Comparison of ENCODE assay signal across 12 mouse cellular contexts in genomic region chr7:127342332-127342731, GRCm38 (mm10). TPM values are rescaled to one million over a fixed set of nuclear protein-coding genes. Genes with fewer than 3 reads are reported as not detected.
DNase-seq lines count a peak whose midpoint lies in the region; ATAC-seq and TF ChIP-seq lines count a peak whose summit lies in the region.
"Had no signal": no experiment of that assay in that cellular context is flagged by ENCODE, and none has a peak within 500 bp of the region (broad histone marks: within the 10 kb centered on the region; RNA-seq: fewer than 3 reads in every experiment).

No protein-coding gene starts in this region.

- H3K36me3 ChIP-seq in liver, postnatal 0 days (replicated peaks; ENCODE audit: insufficient read depth, low read length), result no peaks in the 10 kb centered on the region
- peaks cover 6% of the 10 kb centered on the region for H3K36me3 ChIP-seq in liver, embryonic 11.5 days (ENCODE audit: control insufficient read depth, insufficient read depth, low read length)
- 0 out of 4 replicates have a peak, but pooled peaks cover 0 to 3% of the 10 kb centered on the region in 2 experiments for H3K36me3 ChIP-seq in MEL (ENCODE audit: control insufficient read depth in 1 of 2, insufficient read depth in 2 of 2, low read length in 2 of 2)

- no peak for ATAC-seq in liver, postnatal 0 days
- ATAC-seq in liver, embryonic 11.5 days (replicated peaks; ENCODE audit: low FRiP score), result no peak

- TF ChIP-seq RAD21 in MEL (IDR thresholded peaks at IDR 0.05; ENCODE audit: low read depth, low read length), result peak; percentile 66

- no peak overlapping the region for H3K27ac ChIP-seq in liver, postnatal 0 days (ENCODE audit: low read depth)
- H3K27ac ChIP-seq in liver, embryonic 11.5 days (ENCODE audit: low read depth, low read length), result no peak overlapping the region
- H3K27ac ChIP-seq in MEL (ENCODE audit: control insufficient read depth, low read depth, low read length), result no peak overlapping the region
- H3K27ac ChIP-seq: hindbrain, embryonic 13.5 days; liver, embryonic 13.5 days; neural tube, embryonic 13.5 days had no signal

- no peaks in the 10 kb centered on the region for H3K9me3 ChIP-seq in liver, postnatal 0 days (ENCODE audit: low read length)
- no peaks in the 10 kb centered on the region for H3K9me3 ChIP-seq in liver, embryonic 11.5 days (ENCODE audit: control insufficient read depth, low read length)
- H3K9me3 ChIP-seq in MEL (replicated peaks; ENCODE audit: insufficient read depth, low read length), result no peaks in the 10 kb centered on the region
- H3K9me3 ChIP-seq: hindbrain, embryonic 13.5 days; liver, embryonic 13.5 days; neural tube, embryonic 13.5 days had no signal

- no peak for TF ChIP-seq EP300 in liver, postnatal 0 days (IDR thresholded peaks at IDR 0.05; ENCODE audit: low read depth)
- TF ChIP-seq EP300 in MEL (IDR thresholded peaks at IDR 0.05; ENCODE audit: low read depth in 1 of 2, low read length in 2 of 2), result no peak; a peak in 1 of 4 replicates

- H3K79me2 ChIP-seq in MEL (ENCODE audit: control insufficient read depth, insufficient read depth, low read length, poor library complexity), result peaks cover 5% of the 10 kb centered on the region; the same call in 1 of the 2 replicates

- H3K4me2 ChIP-seq in liver, postnatal 0 days (ENCODE audit: low read depth, low read length), result no peak overlapping the region
- no peak overlapping the region for H3K4me2 ChIP-seq in liver, embryonic 11.5 days
- H3K4me2 ChIP-seq: hindbrain, embryonic 13.5 days; liver, embryonic 13.5 days; neural tube, embryonic 13.5 days had no signal

- TF ChIP-seq POLR2A in MEL (IDR thresholded peaks at IDR 0.05; ENCODE audit: control insufficient read depth in 1 of 2, insufficient read depth in 1 of 2, low read depth in 1 of 2, low read length in 2 of 2, poor library complexity in 1 of 2), result no peak

- peak; percentile 10 for DNase-seq in embryo, embryonic 10.5 days (ENCODE audit: low spot score)
- no peak for DNase-seq in embryo, embryonic 9.5 days (ENCODE audit: extremely low spot score)
- no peak for DNase-seq in liver, postnatal 0 days
- no peak for DNase-seq in liver, embryonic 11.5 days (ENCODE audit: low spot score)
- peak; percentile 64 for DNase-seq in MEL (ENCODE audit: low read depth, low spot score)
- peak; percentile 29 to 45 for DNase-seq in kidney, postnatal 36 days
- no peak for DNase-seq in urinary bladder, adult 18-20 months (ENCODE audit: low spot score in 2 of 2)
- no peak for DNase-seq in right cerebral cortex, postnatal 25 days
- DNase-seq: cerebellum, adult 11 months; liver, embryonic 13.5 days had no signal

- no peaks in the 10 kb centered on the region for H3K27me3 ChIP-seq in liver, postnatal 0 days (ENCODE audit: insufficient read depth, low read length)
- no peaks in the 10 kb centered on the region for H3K27me3 ChIP-seq in liver, embryonic 11.5 days (replicated peaks; ENCODE audit: control insufficient read depth, insufficient read depth, low read length)
- no peaks in the 10 kb centered on the region for H3K27me3 ChIP-seq in MEL (ENCODE audit: control insufficient read depth in 1 of 2, insufficient read depth in 2 of 2, low read length in 2 of 2)
- H3K27me3 ChIP-seq: hindbrain, embryonic 13.5 days; liver, embryonic 13.5 days; neural tube, embryonic 13.5 days had no signal

- WGBS in liver, postnatal 0 days (ENCODE audit: insufficient replicate concordance), result 58% methylated on average over 4 of the region's 4 CpGs
- WGBS in liver, embryonic 11.5 days, result 58% methylated on average over 4 of the region's 4 CpGs

- H3K4me1 ChIP-seq in liver, postnatal 0 days (ENCODE audit: insufficient read depth), result peaks cover 13% of the 10 kb centered on the region; the same call in 1 of the 2 replicates
- H3K4me1 ChIP-seq in liver, embryonic 11.5 days (replicated peaks; ENCODE audit: control insufficient read depth, insufficient read depth, low read length), result peaks cover 23% of the 10 kb centered on the region
- H3K4me1 ChIP-seq in MEL (ENCODE audit: control insufficient read depth in 1 of 2, insufficient read depth in 2 of 2, low read length in 2 of 2), result peaks cover 5 to 9% of the 10 kb centered on the region in 2 experiments; a peak in 3 of 4 replicates

- no peak overlapping the region for H3K9ac ChIP-seq in liver, postnatal 0 days (replicated peaks)
- H3K9ac ChIP-seq in liver, embryonic 11.5 days (ENCODE audit: low read depth, low read length), result no peak overlapping the region
- no peak overlapping the region for H3K9ac ChIP-seq in MEL (ENCODE audit: control insufficient read depth, low read depth, low read length, poor library complexity, severe bottlenecking)
- H3K9ac ChIP-seq: liver, embryonic 13.5 days; neural tube, embryonic 13.5 days had no signal

- peak; percentile 62 for TF ChIP-seq CTCF in liver, postnatal 0 days (IDR thresholded peaks at IDR 0.05; ENCODE audit: low read depth)
- TF ChIP-seq CTCF in MEL (IDR thresholded peaks at IDR 0.05 in 2 of 3, conservative IDR thresholded peaks at IDR 0.05 in 1 of 3; ENCODE audit: control insufficient read depth in 1 of 3, insufficient read depth in 1 of 3, low read depth in 2 of 3, low read length in 3 of 3, poor library complexity in 1 of 3, severe bottlenecking in 1 of 3), result peak; percentile 22 to 72 (median 47)

- H3K4me3 ChIP-seq in liver, postnatal 0 days (ENCODE audit: low read depth, low read length), result no peak overlapping the region
- H3K4me3 ChIP-seq in liver, embryonic 11.5 days (ENCODE audit: low read depth, low read length), result no peak overlapping the region
- H3K4me3 ChIP-seq in MEL (ENCODE audit: control insufficient read depth in 1 of 2, insufficient read depth in 1 of 2, low read depth in 2 of 2, low read length in 2 of 2), result no peak overlapping the region
- H3K4me3 ChIP-seq: hindbrain, embryonic 13.5 days; liver, embryonic 13.5 days; neural tube, embryonic 13.5 days had no signal

TF ChIP-seq in MEL, 35 proteins besides CTCF, POLR2A, EP300 and RAD21:
- TF ChIP-seq MAX (IDR thresholded peaks at IDR 0.05; ENCODE audit: low read length) (peak; percentile 58), MEF2A (IDR thresholded peaks at IDR 0.05; ENCODE audit: extremely low read depth, insufficient replicate concordance, low read depth, low read length, poor library complexity, severe bottlenecking) (no peak), SIN3A (IDR thresholded peaks at IDR 0.05; ENCODE audit: low read length) (peak; percentile 42), MAZ (IDR thresholded peaks at IDR 0.05; ENCODE audit: low read depth, low read length) (no peak), MYC (IDR thresholded peaks at IDR 0.05; ENCODE audit: low read depth, low read length) (no peak), SMC3 (IDR thresholded peaks at IDR 0.05; ENCODE audit: low read depth, low read length) (peak; percentile 57), TCF12 (IDR thresholded peaks at IDR 0.05; ENCODE audit: low read depth, low read length) (no peak), MXI1 (IDR thresholded peaks at IDR 0.05; ENCODE audit: low read depth, low read length) (0 out of 2 replicates have a peak, but pooled peaks have one; percentile 33), ZC3H11A (IDR thresholded peaks at IDR 0.05; ENCODE audit: low read depth, low read length) (0 out of 2 replicates have a peak, but pooled peaks have one; percentile 16), GATA1 (IDR thresholded peaks at IDR 0.05; ENCODE audit: low read depth, low read length) (no peak), RCOR1 (IDR thresholded peaks at IDR 0.05; ENCODE audit: low read depth, low read length) (no peak), POLR2AphosphoS2 (IDR thresholded peaks at IDR 0.05; ENCODE audit: low read length) (no peak), HCFC1 (IDR thresholded peaks at IDR 0.05; ENCODE audit: low read depth, low read length) (no peak), JUND (IDR thresholded peaks at IDR 0.05; ENCODE audit: low read depth, low read length) (no peak), ELF1 (IDR thresholded peaks at IDR 0.05; ENCODE audit: low read depth, low read length) (no peak)
TF ChIP-seq in MEL: peak in this region for 5.

RNA-seq across cellular contexts. Expression of gene Zfp768, which starts 3.1 kb away (rescaled TPM):
- polyA plus RNA-seq in liver, postnatal 0 days (2015; fragmentation: Nextera tagmentation; extraction: Ambion mirVana), result 4.8 and 6.4 TPM in 2 replicates
- 3.4 and 3.6 TPM in 2 replicates for polyA plus RNA-seq in liver, embryonic 11.5 days (2014; fragmentation: Nextera tagmentation; extraction: Ambion mirVana)
- 4.3 and 5.4 TPM in 2 replicates for total RNA-seq in MEL (2012; rRNA removed)
- 10 to 100 TPM in 1 of 2 experiments, not detected in 1; 12.0 TPM for polyA plus RNA-seq in MEL (2012; ENCODE audit: insufficient read depth in 1 of 2, insufficient read length in 2 of 2, low read depth in 1 of 2, low replicate concordance in 2 of 2, missing spikeins in 1 of 2)

RNA-seq across cellular contexts. Expression of gene Zfp747, which starts 33.5 kb away (rescaled TPM):
- 1.5 TPM in 2 replicates for polyA plus RNA-seq in liver, postnatal 0 days (2015; fragmentation: Nextera tagmentation; extraction: Ambion mirVana)
- 4.9 and 5.8 TPM in 2 replicates for polyA plus RNA-seq in liver, embryonic 11.5 days (2014; fragmentation: Nextera tagmentation; extraction: Ambion mirVana)
- total RNA-seq in MEL (2012; rRNA removed), result 6.9 and 7.5 TPM in 2 replicates
- 1 to 10 TPM in 1 of 2 experiments, not detected in 1; 6.2 TPM for polyA plus RNA-seq in MEL (2012; ENCODE audit: insufficient read depth in 1 of 2, insufficient read length in 2 of 2, low read depth in 1 of 2, low replicate concordance in 2 of 2, missing spikeins in 1 of 2)

RNA-seq across cellular contexts. Expression of gene 9130019O22Rik, which starts 44.6 kb away (rescaled TPM):
- polyA plus RNA-seq in liver, postnatal 0 days (2015; fragmentation: Nextera tagmentation; extraction: Ambion mirVana), result 0.89 and 1.2 TPM in 2 replicates
- polyA plus RNA-seq in liver, embryonic 11.5 days (2014; fragmentation: Nextera tagmentation; extraction: Ambion mirVana), result 2.4 and 3.0 TPM in 2 replicates
- 1.4 and 2.1 TPM in 2 replicates for total RNA-seq in MEL (2012; rRNA removed)
- polyA plus RNA-seq in MEL (2012; ENCODE audit: insufficient read depth in 1 of 2, insufficient read length in 2 of 2, low read depth in 1 of 2, low replicate concordance in 2 of 2, missing spikeins in 1 of 2), result 1 to 10 TPM in 1 of 2 experiments, not detected in 1; 1.5 TPM

RNA-seq across cellular contexts. Expression of gene Itgal, which starts 46.3 kb away (rescaled TPM):
- polyA plus RNA-seq in liver, postnatal 0 days (2015; fragmentation: Nextera tagmentation; extraction: Ambion mirVana), result 5.9 and 6.8 TPM in 2 replicates
- 6.2 and 6.5 TPM in 2 replicates for polyA plus RNA-seq in liver, embryonic 11.5 days (2014; fragmentation: Nextera tagmentation; extraction: Ambion mirVana)
- total RNA-seq in MEL (2012; rRNA removed), result 0.92 and 1.3 TPM in 2 replicates
- polyA plus RNA-seq in MEL (2012; ENCODE audit: insufficient read depth in 1 of 2, insufficient read length in 2 of 2, low read depth in 1 of 2, low replicate concordance in 2 of 2, missing spikeins in 1 of 2), result 1 to 10 TPM in 1 of 2 experiments, not detected in 1; 9.7 TPM

RNA-seq across cellular contexts. Expression of gene E430018J23Rik, which starts 51.1 kb away (rescaled TPM):
- 1.9 and 2.6 TPM in 2 replicates for polyA plus RNA-seq in liver, postnatal 0 days (2015; fragmentation: Nextera tagmentation; extraction: Ambion mirVana)
- 3.3 and 4.2 TPM in 2 replicates for polyA plus RNA-seq in liver, embryonic 11.5 days (2014; fragmentation: Nextera tagmentation; extraction: Ambion mirVana)
- 2.3 and 2.5 TPM in 2 replicates for total RNA-seq in MEL (2012; rRNA removed)
- polyA plus RNA-seq in MEL (2012; ENCODE audit: insufficient read depth in 1 of 2, insufficient read length in 2 of 2, low read depth in 1 of 2, low replicate concordance in 2 of 2, missing spikeins in 1 of 2), result 1 to 10 TPM in 1 of 2 experiments, not detected in 1; 2.1 TPM

Comparison
In these comparisons a context has a peak if more than half of its experiments do, and no peak if none do; other contexts are left out.
1. DNase-seq: peak in embryo, embryonic 10.5 days (single experiment), MEL (single experiment) and kidney, postnatal 36 days (2 of 2); none in embryo, embryonic 9.5 days (single experiment), liver, postnatal 0 days (single experiment), liver, embryonic 11.5 days (single experiment), urinary bladder, adult 18-20 months (0 of 2) and right cerebral cortex, postnatal 25 days (single experiment).